Mouse (Mus musculus) neural tube, embryonic 12.5 days (tissue): ENCODE measurements around the gene Fnip1. TPM values are rescaled to one million over a fixed set of nuclear protein-coding genes. Genes with fewer than 3 reads are reported as not detected.

Experiments
- polyA plus RNA-seq: library from polyadenylated mRNA; unstranded; fragments of >200 nt; fragmentation: Nextera tagmentation; extraction: Ambion mirVana; gene quantifications from 2 replicates; pipeline ENCODE4 v1.2.1, GENCODE M21; 2016

Fnip1 gene
- polyA plus RNA-seq, 1 experiment from 2014 or later = 11.6 TPM

Other genes starting within 250 kb of the Fnip1 start
- not detected in 2 replicates for gene Csf2, start 188.5 kb upstream of the Fnip1 start, polyA plus RNA-seq
- gene Il3, start 170.9 kb upstream of the Fnip1 start, polyA plus RNA-seq = not detected in 2 replicates
- gene Acsl6, start 134.4 kb upstream of the Fnip1 start, polyA plus RNA-seq = 29.9 and 30.8 TPM in 2 replicates
- not detected in 2 replicates for gene Meikin, start 67.5 kb upstream of the Fnip1 start, polyA plus RNA-seq
- gene Rapgef6, start 84.6 kb downstream of the Fnip1 start, polyA plus RNA-seq = 41.0 and 43.7 TPM in 2 replicates